Mouse (Mus musculus) ES-Bruce4 (cell line): ENCODE data around the gene Tmem220.

Experiments
- CTCF ChIP-seq: IDR thresholded peaks from one replicate; pipeline ENCODE4 v1.8.1; 2011; ENCODE audit warnings: low read depth, low read length
- POLR2A ChIP-seq: IDR thresholded peaks from one replicate; pipeline ENCODE4 v1.8.1; 2011; ENCODE audit warnings: low read length; ENCODE audit not compliant: insufficient read depth

DNA sequence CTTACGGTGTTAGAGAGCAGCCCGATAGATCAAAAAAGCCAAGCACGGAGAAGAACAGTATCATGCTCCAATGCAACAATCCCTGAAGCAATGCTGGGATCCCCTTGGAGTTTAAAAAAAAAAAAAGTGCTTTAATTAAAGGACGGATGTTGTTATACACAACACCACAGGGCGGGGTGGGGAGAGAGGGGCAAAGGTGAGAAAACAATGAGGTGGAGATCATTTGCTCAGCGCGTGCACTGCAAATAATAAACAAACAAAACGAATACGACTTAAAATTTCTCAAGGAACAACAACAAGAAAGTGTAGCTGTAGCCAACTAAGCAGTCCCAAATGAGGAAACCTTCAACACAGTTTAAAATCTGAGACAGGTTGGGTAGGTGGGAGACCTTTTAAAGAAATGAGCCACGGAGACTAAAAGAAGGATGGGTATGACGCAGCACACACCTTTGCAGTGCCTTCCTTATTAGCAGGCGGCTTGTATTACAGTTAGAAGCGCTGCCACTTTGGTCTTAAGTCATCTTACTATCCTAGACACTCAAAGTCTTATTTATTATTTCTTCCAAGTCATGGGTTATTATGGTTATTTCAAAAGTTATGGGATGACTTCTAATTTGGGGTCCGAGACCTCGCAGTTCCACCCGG lies 26.8 kb downstream of the Tmem220 start:
- TF ChIP-seq CTCF (no peak), POLR2A (no peak)
